Mouse (Mus musculus) right cerebral cortex, adult 18-20 months (tissue): Measurements from ENCODE around the gene Pip5k1c.

Source experiments
- DNase-seq: peaks from one replicate; pipeline ENCODE4 v3.0.0; 2022; ENCODE audit warnings: mixed read lengths

Gene Pip5k1c

GRCm38 (mm10) chr10:81292554-81293333 is at the start of gene Pip5k1c:
Gene Pip5k1c (plus strand): TSS chr10:81292963.
- peak; percentile 100 for DNase-seq

DNA sequence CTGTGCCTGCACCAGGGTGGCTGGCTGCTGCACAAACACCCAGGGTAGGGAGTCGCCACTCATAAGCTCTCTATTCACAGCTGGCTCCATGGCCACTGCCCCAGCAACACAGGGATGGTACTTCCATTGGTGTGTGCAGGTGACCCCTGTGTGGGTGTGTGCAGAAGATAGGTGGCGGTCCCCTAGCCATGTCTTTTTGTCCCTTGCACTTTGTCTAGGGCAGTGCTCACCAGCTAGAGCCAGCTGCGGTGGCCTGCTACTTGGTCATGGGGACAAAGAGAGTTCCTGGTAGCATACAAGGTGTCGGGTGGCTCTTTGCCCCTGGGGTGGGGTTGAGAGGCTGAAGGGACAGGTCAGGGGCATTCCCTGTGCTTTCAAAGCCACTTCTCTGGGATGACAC is 48.6 kb upstream of the Pip5k1c start:
- DNase-seq, result no peak

DNA sequence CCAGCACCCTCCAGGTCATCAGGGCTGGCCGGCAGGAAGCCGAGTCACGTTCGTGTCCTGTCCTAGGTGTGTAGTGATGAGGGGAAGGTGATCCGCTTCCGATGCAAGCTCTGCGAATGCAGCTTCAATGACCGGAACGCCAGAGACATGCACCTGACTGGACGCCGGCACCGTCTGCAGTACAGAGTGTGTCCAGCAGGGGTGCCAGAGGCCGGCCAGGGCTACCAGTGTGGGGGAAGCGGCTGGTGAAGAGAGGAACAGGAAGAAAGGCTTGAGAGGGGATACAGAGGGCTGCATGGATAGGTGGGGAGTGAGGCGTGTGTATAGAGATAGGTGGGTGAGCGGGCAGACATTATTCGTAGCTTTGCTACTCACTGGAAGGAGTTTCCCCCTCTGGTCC is 48.2 kb upstream of the Pip5k1c start:
- DNase-seq, result peak; percentile 70

DNA sequence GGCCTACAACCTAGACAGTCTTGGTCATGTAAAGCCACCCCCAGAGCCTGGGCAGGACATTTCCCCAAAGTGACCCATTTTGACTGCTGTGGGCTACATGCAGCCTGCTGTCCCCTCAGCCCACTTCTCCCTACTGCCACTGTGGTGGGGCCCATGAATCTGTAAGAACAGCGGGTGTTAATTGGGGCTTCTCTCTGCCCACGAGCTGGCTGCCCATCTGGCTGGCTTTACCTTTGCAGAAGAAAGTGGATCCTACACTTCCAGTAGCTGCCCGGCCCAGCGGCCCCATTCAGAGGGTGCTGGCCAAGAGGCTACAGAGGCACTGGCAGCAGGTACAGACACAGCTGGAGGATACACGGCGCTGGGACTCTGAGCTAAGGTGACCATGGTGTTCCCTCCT is 47.6 kb upstream of the Pip5k1c start:
- DNase-seq, result no peak

- no peak for DNase-seq
These were observed 45.0 kb upstream of the Pip5k1c start for GRCm38 (mm10) chr10:81247804-81248203.

DNA sequence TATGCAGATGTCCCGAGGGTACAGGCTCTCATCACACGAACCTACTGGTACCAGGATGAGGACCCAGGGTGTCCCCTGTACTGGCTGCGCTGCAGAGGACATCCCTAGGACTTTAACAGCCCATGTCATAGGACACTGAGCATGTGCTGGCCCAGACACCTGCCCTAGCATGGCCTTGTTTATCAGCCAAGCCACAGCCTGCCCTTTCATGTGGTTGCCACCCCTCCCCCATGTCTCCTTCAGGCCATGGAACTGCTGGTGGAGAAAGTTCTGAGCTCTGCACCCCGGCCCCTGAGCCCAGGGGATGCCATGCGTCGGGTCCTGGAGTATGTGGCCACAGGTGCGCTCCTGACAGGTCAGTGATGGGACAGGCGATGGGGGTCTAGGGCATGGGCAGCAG is 43.3 kb upstream of the Pip5k1c start:
- DNase-seq, result no peak

DNA sequence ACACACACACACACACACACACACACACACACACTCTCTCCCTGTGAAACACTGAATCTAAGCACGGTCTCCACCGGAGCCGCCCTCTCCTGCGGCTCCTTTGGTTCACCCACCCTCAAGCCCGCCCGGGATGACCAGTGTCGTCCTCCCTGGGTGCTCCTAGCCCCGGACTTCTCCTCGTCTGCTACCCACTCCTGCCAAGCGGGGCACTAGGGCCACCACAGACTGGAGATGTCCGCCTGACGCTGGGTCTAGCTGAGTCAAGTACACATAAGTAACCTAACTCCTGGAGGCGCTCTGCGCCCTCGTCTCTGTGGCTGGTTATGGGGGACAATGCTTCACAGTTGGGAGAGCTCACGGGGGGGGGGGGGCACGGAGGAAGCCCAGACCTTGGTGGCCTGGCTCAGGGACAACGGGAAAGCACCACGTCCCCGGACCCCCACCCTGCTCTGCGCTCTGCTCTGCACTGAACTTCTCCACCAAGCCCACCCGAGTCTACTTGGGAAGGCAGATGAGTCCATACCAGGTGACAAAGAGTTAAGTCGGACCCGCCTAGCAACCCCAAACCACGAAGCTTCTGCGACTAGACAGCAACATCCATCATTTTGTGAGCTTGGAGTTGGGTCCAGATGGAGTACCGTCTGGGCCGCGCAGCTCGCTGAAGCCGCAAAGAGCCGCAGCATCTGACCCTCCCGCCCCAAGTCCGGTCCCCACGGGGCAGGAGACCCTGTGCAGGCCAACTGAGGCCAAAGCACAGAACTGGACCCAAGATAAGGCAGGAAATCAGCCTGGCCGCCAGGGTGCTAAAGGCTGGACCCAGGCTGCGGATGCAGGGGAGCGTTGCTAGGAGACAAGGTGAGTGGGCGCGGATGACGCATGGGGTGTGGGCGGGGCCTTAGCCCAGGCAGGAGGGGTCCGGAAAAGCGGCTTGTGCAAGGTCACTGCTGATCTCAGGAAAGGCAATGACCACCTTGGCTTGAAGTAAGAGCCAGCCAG is 40.0 kb upstream of the Pip5k1c start, which contains the start of gene Matk:
Gene Matk, plus strand, starts transcription at position 512 of the 996 bp plus-strand sequence.
- DNase-seq, result peak; percentile 94

GRCm38 (mm10) chr10:81254886-81255285 is 37.9 kb upstream of the Pip5k1c start:
- no peak for DNase-seq

DNA sequence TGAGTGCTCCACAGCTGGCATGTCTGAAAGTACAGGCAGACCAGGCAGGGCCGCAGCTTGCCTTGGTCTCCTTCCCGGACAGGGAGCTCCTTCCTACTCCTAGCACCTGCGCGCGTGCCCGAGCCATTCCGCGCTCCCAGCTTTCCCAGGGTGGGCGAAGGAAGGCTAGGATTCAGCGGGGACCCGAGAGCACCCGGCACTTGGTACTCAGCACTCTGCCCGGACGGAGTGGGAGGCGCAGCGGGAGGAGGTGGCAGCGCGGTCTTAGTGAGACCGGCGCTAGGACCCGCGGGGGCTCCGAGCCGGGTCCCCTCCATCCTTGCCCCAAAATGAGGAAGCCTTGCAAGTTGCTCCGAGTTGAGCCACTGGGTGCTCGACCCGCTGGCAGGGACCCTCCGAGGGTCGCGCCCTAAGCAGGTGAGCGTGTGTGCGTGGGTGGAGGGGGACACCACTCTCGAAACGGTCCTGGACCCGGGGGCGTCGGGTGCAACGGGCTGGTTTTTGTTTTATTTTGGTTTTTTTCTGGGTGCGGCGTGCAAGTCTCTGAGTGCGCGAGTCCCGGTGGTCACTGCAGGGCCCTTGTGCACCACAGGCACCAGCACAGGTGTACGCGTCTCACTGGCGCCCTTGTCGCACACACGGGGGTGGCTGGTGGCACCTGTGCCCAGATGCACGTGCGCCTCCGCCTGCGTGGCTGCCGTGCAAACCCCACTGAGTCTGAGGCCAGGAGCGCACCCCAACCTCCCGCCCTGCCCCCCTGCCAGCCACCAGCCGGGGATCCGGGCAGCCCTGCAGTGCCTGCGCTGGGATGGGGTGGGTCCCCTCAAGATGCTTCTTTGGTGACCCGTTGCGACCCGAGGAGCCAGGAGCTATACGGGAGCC is 35.4 kb upstream of the Pip5k1c start:
- peak; percentile 70 for DNase-seq

- DNase-seq, result peak; percentile 44
These were observed 33.4 kb upstream of the Pip5k1c start for GRCm38 (mm10) chr10:81259225-81259884.

GRCm38 (mm10) chr10:81261025-81261424 is 31.7 kb upstream of the Pip5k1c start:
- DNase-seq, result no peak

DNA sequence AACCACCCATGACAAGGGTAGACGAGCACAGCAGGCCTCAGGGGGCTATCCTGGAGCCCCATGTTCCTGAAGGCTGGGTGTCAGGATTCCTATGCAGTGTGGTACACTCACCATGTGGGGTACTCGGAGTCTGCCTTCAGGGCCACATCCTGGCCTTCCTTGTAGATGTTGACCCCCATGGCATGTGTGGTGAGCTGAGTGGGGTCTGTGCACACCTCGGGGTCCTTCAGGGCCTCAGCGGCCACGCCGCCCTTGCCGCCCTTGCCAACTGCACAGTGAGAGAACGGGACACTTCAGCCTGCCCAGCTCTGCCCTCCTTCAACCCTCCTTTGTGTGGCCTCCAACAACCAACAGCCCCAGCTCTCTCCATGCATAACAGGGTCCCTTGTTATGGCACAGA is 27.2 kb upstream of the Pip5k1c start:
- DNase-seq, result no peak

DNA sequence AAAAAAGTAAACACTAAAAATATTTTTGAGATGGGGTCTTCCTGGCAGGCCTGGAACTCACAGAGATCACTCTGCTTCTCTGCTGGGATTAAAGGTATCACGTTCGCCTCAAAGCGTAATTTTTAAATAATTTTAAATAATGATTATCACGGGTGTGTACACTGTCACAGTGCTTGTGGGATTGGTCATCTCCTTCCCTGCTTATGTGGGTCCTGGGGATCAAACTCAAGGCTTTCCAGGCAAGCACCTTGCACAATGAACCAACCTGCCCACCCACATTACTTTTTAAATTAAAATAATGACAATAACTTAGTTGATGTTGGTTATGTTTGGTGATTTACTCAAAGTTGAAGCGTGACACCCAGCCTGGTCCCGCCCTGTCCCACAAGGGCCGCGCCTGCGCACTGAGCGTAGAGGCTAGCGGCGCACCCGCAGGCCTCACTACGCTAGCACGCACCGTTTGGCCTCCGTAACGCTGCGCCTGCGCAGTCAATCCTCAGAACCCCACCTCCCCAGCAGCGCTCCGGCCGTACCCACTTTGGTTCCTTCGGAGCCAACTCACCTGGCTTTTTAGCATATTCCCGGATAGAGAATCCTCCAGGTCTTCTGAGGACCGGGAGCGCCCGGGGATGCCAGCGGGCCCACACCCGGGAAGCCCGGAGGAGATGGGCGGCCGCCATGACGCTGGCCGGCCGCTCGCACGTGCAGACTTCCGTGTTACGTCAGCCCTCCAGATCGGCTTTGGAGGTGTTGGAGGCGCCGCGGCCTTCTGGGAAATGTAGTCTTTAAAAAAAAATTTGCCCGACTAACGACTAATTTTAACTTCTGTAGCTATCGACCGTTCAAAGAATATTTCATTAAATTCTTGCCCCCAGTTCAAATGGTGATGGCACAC is 26.3 kb upstream of the Pip5k1c start, which contains the start of the genes Mrpl54 and Apba3:
Gene Mrpl54, minus strand, starts transcription at position 724 of the 895 bp plus-strand sequence.
Gene Apba3, plus strand, starts transcription at position 750 of the 895 bp plus-strand sequence.
- DNase-seq, result peak; percentile 95

DNA sequence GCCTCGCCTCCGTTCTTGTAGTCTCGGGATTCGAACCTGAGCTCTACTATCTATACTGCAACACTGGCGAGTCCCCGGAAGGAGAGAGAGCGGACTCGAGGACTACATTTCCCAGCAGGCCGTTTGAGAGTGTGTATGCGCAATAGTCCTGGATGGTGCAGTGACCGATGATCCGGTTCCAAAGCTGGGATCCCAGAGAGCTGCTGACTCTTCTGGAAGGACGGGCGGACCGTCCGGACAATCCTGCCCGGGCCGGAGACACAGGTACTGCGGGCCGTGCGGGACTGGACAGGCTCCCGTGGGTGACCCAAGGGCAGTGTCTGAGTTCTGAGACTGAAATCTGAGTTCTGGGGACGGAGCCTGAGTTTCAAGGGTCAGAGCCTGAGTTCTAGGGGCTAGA is 24.7 kb upstream of the Pip5k1c start:
- DNase-seq, result peak; percentile 91

- DNase-seq, result no peak
These were observed 23.9 kb upstream of the Pip5k1c start for GRCm38 (mm10) chr10:81268643-81269412.

DNA sequence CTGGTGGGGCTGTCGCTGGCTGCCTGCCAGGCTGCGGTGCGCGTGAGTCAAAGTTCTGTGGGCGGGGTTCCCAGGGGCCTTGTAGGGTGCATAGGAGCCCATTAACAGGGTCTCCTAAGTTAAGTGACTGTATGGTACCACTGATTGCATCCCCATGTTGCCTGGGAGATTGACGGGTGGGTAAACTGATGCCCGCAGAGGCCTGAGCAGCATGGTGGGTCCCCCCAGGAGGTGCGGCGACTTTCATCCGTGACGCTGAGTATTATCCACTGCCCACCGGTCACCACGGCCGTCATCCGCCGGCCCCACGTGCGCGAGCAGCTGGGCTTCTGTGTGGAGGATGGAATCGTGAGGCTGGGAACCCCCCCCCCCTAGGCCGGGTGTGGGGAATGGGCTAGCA is 20.4 kb upstream of the Pip5k1c start:
- DNase-seq, result no peak

GRCm38 (mm10) chr10:81273842-81274241 is 18.9 kb upstream of the Pip5k1c start:
- DNase-seq, result no peak

DNA sequence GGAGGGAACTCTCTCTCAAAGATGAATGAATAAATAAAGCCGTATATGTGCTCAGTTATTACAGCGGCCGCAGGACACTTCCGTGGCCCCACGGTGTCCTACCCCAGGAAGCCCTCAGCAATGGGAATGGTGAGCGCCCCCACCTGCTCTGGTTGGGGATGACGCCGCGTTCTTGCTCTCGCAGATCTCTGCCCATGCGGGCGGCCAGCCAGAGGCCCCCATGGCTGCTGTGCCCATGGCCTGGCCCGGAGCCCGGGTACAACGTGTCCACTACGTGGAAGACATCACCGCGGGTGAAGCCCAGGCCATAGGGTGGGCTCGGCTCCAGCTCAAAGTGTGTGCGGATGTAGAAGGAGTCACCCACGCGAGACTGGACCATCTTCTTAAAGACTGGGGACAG is 15.1 kb upstream of the Pip5k1c start:
- DNase-seq, result no peak

GRCm38 (mm10) chr10:81279496-81279895 is 13.3 kb upstream of the Pip5k1c start:
- DNase-seq, result no peak

GRCm38 (mm10) chr10:81284189-81284588 is 8.6 kb upstream of the Pip5k1c start:
- DNase-seq, result no peak
